Mouse (Mus musculus) heart, embryonic 14.5 days (tissue): ENCODE data around the gene Gm21913. TPM values are rescaled to one million over a fixed set of nuclear protein-coding genes. Genes with fewer than 3 reads are reported as not detected.
"Not testable (repeated sequence)": the region's sequence is repeated elsewhere in the genome, so short reads cannot be mapped to it uniquely, and the experiment has no call there.

Source experiments
- ATAC-seq: fragments of 200-750 bp; cut with Nextera tagmentation; 2 replicates; pipeline ENCODE4 v1.8.0; 2017; ENCODE audit warnings: low read depth, moderate TSS enrichment; ENCODE audit not compliant: insufficient number of reproducible peaks, insufficient read depth, low FRiP score
- H3K27ac ChIP-seq, 2 experiments: fragments of 200-500 bp in 1 of 2; fragments of 300-500 bp in 1 of 2; sonication (generic) in 1 of 2; replicated peaks in 1 of 2; 2 replicates each; pipeline ENCODE4 v1.5.1; 2012 to 2014; ENCODE audit warnings: low read depth in 2 of 2, low read length in 2 of 2, control low read depth in 1 of 2, mild to moderate bottlenecking in 1 of 2, mixed read lengths in 1 of 2; ENCODE audit not compliant: control insufficient read depth in 1 of 2, insufficient read depth in 1 of 2
- H3K27me3 ChIP-seq: fragments of 300-500 bp; sonication (generic); 2 replicates; pipeline ENCODE4 v1.6.1; 2014; ENCODE audit warnings: mild to moderate bottlenecking, low read length, control low read depth; ENCODE audit not compliant: control insufficient read depth, insufficient read depth
- H3K36me3 ChIP-seq: fragments of 300-500 bp; sonication (generic); 2 replicates; pipeline ENCODE4 v1.6.1; 2014; ENCODE audit warnings: mild to moderate bottlenecking, control low read depth, low read length, mixed read lengths; ENCODE audit not compliant: control insufficient read depth, insufficient read depth
- H3K4me1 ChIP-seq, 2 experiments: fragments of 200-500 bp in 1 of 2; fragments of 300-500 bp in 1 of 2; sonication (generic) in 1 of 2; 2 replicates each; pipeline ENCODE4 v1.6.1; 2012 to 2014; ENCODE audit warnings: low read length in 2 of 2, control low read depth in 1 of 2, mixed read lengths in 1 of 2; ENCODE audit not compliant: control insufficient read depth in 2 of 2, insufficient read depth in 2 of 2
- H3K4me2 ChIP-seq: fragments of 300-500 bp; sonication (generic); 2 replicates; pipeline ENCODE4 v1.6.1; 2014; ENCODE audit warnings: mild to moderate bottlenecking, low read length
- H3K4me3 ChIP-seq, 2 experiments: fragments of 200-500 bp in 1 of 2; fragments of 300-500 bp in 1 of 2; sonication (generic) in 1 of 2; 2 replicates each; pipeline ENCODE4 v1.5.1; 2012 to 2014; ENCODE audit warnings: low read length in 2 of 2, mild to moderate bottlenecking in 2 of 2, control low read depth in 1 of 2, low read depth in 1 of 2, moderate library complexity in 1 of 2; ENCODE audit not compliant: control insufficient read depth in 1 of 2, insufficient read depth in 1 of 2
- H3K9ac ChIP-seq: fragments of 300-500 bp; sonication (generic); 2 replicates; pipeline ENCODE4 v1.6.1; 2014; ENCODE audit warnings: mild to moderate bottlenecking, low read length
- H3K9me3 ChIP-seq: fragments of 300-500 bp; sonication (generic); 2 replicates; pipeline ENCODE4 v1.6.1; 2016; ENCODE audit warnings: low read length, control low read depth; ENCODE audit not compliant: control insufficient read depth
- WGBS: fragments of 180-500 bp; shearing (Covaris S2); extraction: QIAGEN DNeasy Blood & Tissue Kit; methylation state at CpG from one replicate; pipeline ENCODE4 v1.1.7; 2014; 5-methylcytosine and 5-hydroxymethylcytosine counted together
- polyA plus RNA-seq: library from polyadenylated mRNA; unstranded; fragments of >200 nt; fragmentation: Nextera tagmentation; extraction: Ambion mirVana; gene quantifications from 2 replicates; pipeline ENCODE4 v1.2.1, GENCODE M21; 2014

Gm21913 gene
- not detected in 2 replicates for polyA plus RNA-seq

GRCm38 (mm10) chrY:74623596-74623995, at the start of gene Gm21913:
TSS of gene Gm21913 (plus strand) at chrY:74623896.
- WGBS: no CpG with 5 or more reads among the region's 3 CpGs
- not testable (repeated sequence) for ATAC-seq

More at GRCm38 (mm10) chrY:74623596-74623995, at the start of gene Gm21913:
- H3K27me3 ChIP-seq, H3K27ac ChIP-seq, H3K9me3 ChIP-seq, H3K4me3 ChIP-seq, H3K36me3 ChIP-seq, H3K9ac ChIP-seq, H3K4me1 ChIP-seq, H3K4me2 ChIP-seq: not testable (repeated sequence)

Other genes starting within 250 kb of the Gm21913 start
- not detected in 2 replicates for gene Gm29110, start 153.4 kb upstream of the Gm21913 start, polyA plus RNA-seq